Mouse (Mus musculus) liver, postnatal 0 days (tissue): ENCODE data around the gene 2010111I01Rik. TPM values are rescaled to one million over a fixed set of nuclear protein-coding genes. Genes with fewer than 3 reads are reported as not detected.

ENCODE experiments used
- ATAC-seq: fragments of 200-750 bp; cut with Nextera tagmentation; 2 replicates; pipeline ENCODE4 v1.8.0; 2017; ENCODE audit warnings: mild to moderate bottlenecking, moderate library complexity
- DNase-seq: peaks from one replicate; pipeline ENCODE4 v3.0.0-alpha.2; 2016
- H3K27ac ChIP-seq: fragments of 300-500 bp; sonication (generic); 2 replicates; pipeline ENCODE4 v1.5.1; 2014; ENCODE audit warnings: antibody characterized with exemption, moderate library complexity, mild to moderate bottlenecking, low read depth
- H3K27me3 ChIP-seq: fragments of 300-500 bp; sonication (generic); 2 replicates; pipeline ENCODE4 v1.6.1; 2014; ENCODE audit warnings: low read length, control low read depth, mixed read lengths; ENCODE audit not compliant: insufficient read depth
- H3K36me3 ChIP-seq: fragments of 300-500 bp; sonication (generic); replicated peaks from 2 replicates; pipeline ENCODE4 v1.6.1; 2014; ENCODE audit warnings: mild to moderate bottlenecking, control low read depth, low read length, moderate library complexity, mixed read lengths; ENCODE audit not compliant: insufficient read depth
- H3K4me1 ChIP-seq: fragments of 300-500 bp; sonication (generic); 2 replicates; pipeline ENCODE4 v1.6.1; 2014; ENCODE audit warnings: antibody characterized with exemption, mild to moderate bottlenecking, control low read depth; ENCODE audit not compliant: insufficient read depth
- H3K4me2 ChIP-seq: fragments of 300-500 bp; sonication (generic); 2 replicates; pipeline ENCODE4 v1.6.1; 2014; ENCODE audit warnings: low read depth, mild to moderate bottlenecking, low read length, moderate library complexity, mixed read lengths
- H3K4me3 ChIP-seq: fragments of 300-500 bp; sonication (generic); 2 replicates; pipeline ENCODE4 v1.5.1; 2014; ENCODE audit warnings: low read depth, low read length
- H3K9ac ChIP-seq: fragments of 300-500 bp; sonication (generic); replicated peaks from 2 replicates; pipeline ENCODE4 v1.6.1; 2014; ENCODE audit warnings: mild to moderate bottlenecking, moderate library complexity
- H3K9me3 ChIP-seq: fragments of 300-500 bp; sonication (generic); 2 replicates; pipeline ENCODE4 v1.6.1; 2016; ENCODE audit warnings: mild to moderate bottlenecking, control low read depth, low read length, mixed read lengths
- CTCF ChIP-seq: sonication (generic); IDR thresholded peaks from 2 replicates; pipeline ENCODE4 v1.5.1; 2016; ENCODE audit warnings: antibody characterized with exemption, low read depth
- EP300 ChIP-seq: IDR thresholded peaks from 2 replicates; pipeline ENCODE4 v1.6.1; 2016; ENCODE audit warnings: antibody characterized with exemption, low read depth, mild to moderate bottlenecking
- WGBS: fragments of 180-500 bp; shearing (Covaris S2); extraction: QIAGEN DNeasy Blood & Tissue Kit; methylation state at CpG from one replicate; pipeline ENCODE4 v1.1.7; 2014; ENCODE audit not compliant: insufficient replicate concordance; 5-methylcytosine and 5-hydroxymethylcytosine counted together
- polyA plus RNA-seq: library from polyadenylated mRNA; unstranded; fragments of >200 nt; fragmentation: Nextera tagmentation; extraction: Ambion mirVana; gene quantifications from 2 replicates; pipeline ENCODE4 v1.2.1, GENCODE M21; 2015

The 2010111I01Rik gene
- polyA plus RNA-seq, 1 experiment from 2014 or later, result 22.9 TPM

DNA sequence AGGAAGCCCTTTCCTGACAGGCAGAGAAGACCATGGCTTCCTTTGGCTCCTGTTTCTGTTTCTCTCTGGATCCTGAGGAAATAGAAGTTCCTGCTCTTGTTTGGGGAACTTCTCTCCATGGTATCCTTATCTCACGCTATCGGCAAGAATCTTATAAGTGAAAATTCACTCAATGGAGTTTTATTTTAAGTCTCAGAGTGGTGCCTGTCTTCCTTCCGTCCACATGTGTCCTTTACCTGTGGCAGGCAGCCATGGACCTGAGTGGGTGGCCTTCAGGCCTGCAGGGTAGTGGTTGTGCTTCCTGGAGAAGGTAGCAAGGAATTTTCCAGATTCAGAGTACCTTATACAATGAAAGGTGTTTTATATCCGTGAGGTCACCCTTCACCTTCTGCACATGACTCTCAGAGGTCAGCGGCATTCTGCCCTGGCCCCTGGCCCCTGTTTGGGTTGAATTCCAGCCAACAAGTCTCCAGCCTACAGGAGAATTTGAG, 313.5 kb downstream of the 2010111I01Rik start:
- peaks cover 34% of the 10 kb centered on the region for H3K4me1 ChIP-seq
- ATAC-seq (0 out of 2 replicates have a peak, but pooled peaks have one; percentile 31), DNase-seq (no peak)
- H3K27ac ChIP-seq, result peak overlapping the region; percentile 64
- H3K4me3 ChIP-seq, result no peak overlapping the region
- 31% methylated on average over 5 of the region's 5 CpGs for WGBS
- H3K9me3 ChIP-seq, result no peaks in the 10 kb centered on the region
- no peak overlapping the region for H3K9ac ChIP-seq
- H3K36me3 ChIP-seq, result peaks cover 5% of the 10 kb centered on the region; the same call in 1 of the 2 replicates
- H3K4me2 ChIP-seq, result peak overlapping the region; percentile 51
- no peaks in the 10 kb centered on the region for H3K27me3 ChIP-seq
- TF ChIP-seq CTCF (no peak), EP300 (no peak)

- no peaks in the 10 kb centered on the region for H3K27me3 ChIP-seq
- no peak for TF ChIP-seq EP300
- no peak for TF ChIP-seq CTCF
- H3K9me3 ChIP-seq, result no peaks in the 10 kb centered on the region
- H3K4me2 ChIP-seq, result peak overlapping the region; percentile 51
- H3K36me3 ChIP-seq, result peaks cover 8% of the 10 kb centered on the region; the same call in 1 of the 2 replicates
- peak; percentile 63 for ATAC-seq
- WGBS, result 31% methylated on average over 10 of the region's 10 CpGs
- H3K9ac ChIP-seq, result peak overlapping the region; percentile 34; the same call in 1 of the 2 replicates
- no peak overlapping the region for H3K4me3 ChIP-seq
- DNase-seq, result peak; percentile 48
- peaks cover 34% of the 10 kb centered on the region for H3K4me1 ChIP-seq
- H3K27ac ChIP-seq, result peak overlapping the region; percentile 64; the same call in 1 of the 2 replicates
Measured at GRCm38 (mm10) chr13:63278796-63279475, 314.2 kb downstream of the 2010111I01Rik start.

DNA sequence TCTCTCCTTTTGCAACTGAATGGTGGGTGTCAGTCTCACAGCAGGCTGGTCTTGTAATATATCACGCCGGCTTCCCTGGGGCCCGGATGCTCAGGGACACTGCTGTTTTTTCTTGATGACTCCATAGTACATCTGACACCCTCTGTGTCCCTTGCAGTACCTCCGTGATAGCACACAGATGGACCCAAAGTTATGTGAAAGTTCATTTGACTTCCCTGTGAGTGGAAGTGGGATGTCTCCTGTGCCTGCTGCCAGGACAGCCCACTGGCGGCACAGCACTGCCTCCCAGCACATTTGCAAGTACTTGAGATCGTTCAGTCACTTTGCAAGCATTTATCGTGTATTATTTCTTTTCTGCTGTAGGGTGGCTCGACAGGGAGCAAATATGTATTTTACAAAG, 315.1 kb downstream of the 2010111I01Rik start:
- no peak overlapping the region for H3K4me3 ChIP-seq

DNA sequence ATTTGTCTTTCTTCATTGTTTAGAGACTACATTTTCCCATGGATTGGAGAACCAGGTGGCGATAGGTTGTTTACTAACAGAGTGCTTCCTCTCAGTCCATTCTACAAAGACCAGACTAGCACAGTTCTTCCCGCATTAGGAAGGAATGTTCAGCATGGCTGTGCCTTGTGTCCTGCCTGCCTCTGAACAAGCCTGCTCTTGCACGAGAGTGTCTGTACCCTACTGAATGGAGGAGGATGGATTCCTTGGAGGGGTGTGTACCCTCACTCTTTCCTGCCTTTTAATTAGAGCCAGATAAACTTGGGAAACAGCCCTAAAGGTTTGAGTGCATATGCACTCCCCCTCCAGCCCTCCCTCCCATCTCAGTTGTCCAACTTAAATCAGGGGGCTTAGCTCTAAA, 315.7 kb downstream of the 2010111I01Rik start:
- TF ChIP-seq CTCF (no peak), EP300 (no peak)
- Histone ChIP-seq H3K9ac (no peak overlapping the region), H3K27ac (no peak overlapping the region), H3K4me3 (no peak overlapping the region), H3K4me1 (peaks cover 30% of the 10 kb centered on the region), H3K4me2 (no peak overlapping the region), H3K9me3 (no peaks in the 10 kb centered on the region), H3K36me3 (peaks cover 16% of the 10 kb centered on the region), H3K27me3 (no peaks in the 10 kb centered on the region)
- 73% methylated on average over 3 of the region's 3 CpGs for WGBS
- DNase-seq, result no peak
- ATAC-seq, result no peak

More for the DNA sequence above, 315.1 kb downstream of the 2010111I01Rik start:
- Histone ChIP-seq H3K36me3 (peaks cover 10% of the 10 kb centered on the region), H3K4me1 (peaks cover 34% of the 10 kb centered on the region), H3K4me2 (peak overlapping the region; percentile 30), H3K9me3 (no peaks in the 10 kb centered on the region), H3K9ac (0 out of 2 replicates have a peak overlapping the region, but pooled peaks have one; percentile 26), H3K27ac (no peak overlapping the region), H3K27me3 (no peaks in the 10 kb centered on the region)
- no peak for DNase-seq
- TF ChIP-seq CTCF, result no peak
- TF ChIP-seq EP300, result no peak
- ATAC-seq, result no peak
- WGBS, result 72% methylated on average over 8 of the region's 8 CpGs

- no peak overlapping the region for H3K27ac ChIP-seq
- no peak for ATAC-seq
- H3K4me2 ChIP-seq, result no peak overlapping the region
- 86% methylated on average over 8 of the region's 8 CpGs for WGBS
- H3K36me3 ChIP-seq, result peaks cover 18% of the 10 kb centered on the region
- H3K4me1 ChIP-seq, result peaks cover 27% of the 10 kb centered on the region
- H3K9me3 ChIP-seq, result no peaks in the 10 kb centered on the region
- H3K27me3 ChIP-seq, result no peaks in the 10 kb centered on the region
- H3K9ac ChIP-seq, result no peak overlapping the region
- no peak for TF ChIP-seq EP300
- TF ChIP-seq CTCF, result no peak
- no peak for DNase-seq
- no peak overlapping the region for H3K4me3 ChIP-seq
Measured at GRCm38 (mm10) chr13:63281206-63281605, 316.5 kb downstream of the 2010111I01Rik start.

DNA sequence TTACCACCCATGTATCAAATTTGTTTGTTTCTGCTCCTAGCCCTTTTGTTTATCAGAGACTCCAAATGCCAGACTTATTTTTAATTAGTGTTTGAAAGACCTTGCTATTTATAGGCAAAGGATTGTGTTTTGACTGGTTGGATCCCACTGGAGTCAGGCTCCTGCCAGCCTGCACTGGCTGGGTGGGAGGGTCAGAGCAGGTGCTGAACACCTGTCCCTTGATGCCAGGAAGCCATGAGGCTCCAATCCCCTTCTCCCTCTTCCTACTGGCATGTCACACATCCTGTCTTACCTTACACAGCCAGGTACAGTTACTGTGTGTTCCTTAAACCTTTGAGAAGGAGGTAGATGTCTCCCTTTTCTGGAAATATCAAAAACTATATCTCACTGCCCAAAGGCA, 318.5 kb downstream of the 2010111I01Rik start:
- no peaks in the 10 kb centered on the region for H3K9me3 ChIP-seq
- TF ChIP-seq CTCF (no peak), EP300 (no peak)
- H3K4me1 ChIP-seq, result peaks cover 13% of the 10 kb centered on the region
- no peaks in the 10 kb centered on the region for H3K27me3 ChIP-seq
- no peak overlapping the region for H3K9ac ChIP-seq
- H3K36me3 ChIP-seq, result peaks cover 29% of the 10 kb centered on the region
- no peak overlapping the region for H3K4me2 ChIP-seq
- H3K27ac ChIP-seq, result no peak overlapping the region
- H3K4me3 ChIP-seq, result no peak overlapping the region
- no peak for DNase-seq
- ATAC-seq, result no peak
